Mouse (Mus musculus): ENCODE data around the gene Fam162a. TPM values are rescaled to one million over a fixed set of nuclear protein-coding genes. Genes with fewer than 3 reads are reported as not detected.
"Not testable (repeated sequence)": the region's sequence is repeated elsewhere in the genome, so short reads cannot be mapped to it uniquely, and the experiment has no call there.

Fam162a gene
- polyA plus RNA-seq, 1 experiment: 41.3 TPM

DNA sequence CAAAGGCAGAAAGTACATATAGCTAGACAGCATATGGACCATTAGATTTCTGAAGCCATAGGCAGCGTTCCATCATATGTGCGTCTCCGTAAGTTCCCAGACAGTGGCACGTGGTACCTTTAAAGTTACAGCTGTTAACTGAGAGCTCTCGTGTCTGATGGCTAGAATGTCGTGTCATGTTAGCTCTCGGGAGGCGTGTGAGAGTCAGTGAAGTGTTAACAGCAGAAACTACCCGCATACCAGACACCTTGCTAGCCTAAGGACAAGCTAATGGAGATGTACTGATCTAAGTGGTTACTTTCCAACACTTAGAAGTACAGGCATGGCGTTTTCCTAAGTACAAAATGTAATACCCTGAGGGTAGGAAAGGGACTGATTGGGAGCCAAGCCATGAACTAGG lies 28.3 kb downstream of the Fam162a start:
- peaks cover 3% of the 10 kb centered on the region; the same call in 1 of the 2 replicates for H3K4me1 ChIP-seq (ENCODE audit: control insufficient read depth, insufficient read depth, low read length)
- TF ChIP-seq POLR2A (IDR thresholded peaks at IDR 0.05; ENCODE audit: borderline replicate concordance, extremely low read depth, low read depth, low read length): no peak
- TF ChIP-seq CTCF (IDR thresholded peaks at IDR 0.05; ENCODE audit: insufficient read depth, low read length): no peak
- no peak overlapping the region for H3K4me3 ChIP-seq (replicated peaks; ENCODE audit: extremely low read depth, low read depth, low read length)
- WGBS: 87% methylated on average over 10 of the region's 10 CpGs
- DNase-seq: no peak

DNA sequence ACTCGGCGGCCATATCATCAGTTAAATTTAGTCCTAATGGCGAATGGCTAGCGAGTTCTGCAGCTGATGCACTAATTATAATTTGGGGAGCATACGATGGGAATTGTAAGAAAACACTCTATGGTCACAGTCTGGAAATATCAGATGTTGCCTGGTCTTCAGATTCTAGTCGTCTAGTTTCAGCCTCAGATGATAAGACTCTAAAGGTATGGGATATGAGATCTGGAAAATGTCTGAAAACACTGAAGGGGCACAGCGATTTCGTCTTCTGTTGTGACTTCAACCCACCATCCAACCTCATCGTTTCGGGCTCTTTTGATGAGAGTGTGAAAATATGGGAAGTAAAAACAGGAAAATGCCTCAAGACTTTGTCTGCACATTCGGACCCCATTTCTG lies 29.8 kb downstream of the Fam162a start:
- peak overlapping the region; percentile 83 for H3K4me3 ChIP-seq (replicated peaks; ENCODE audit: extremely low read depth, low read depth, low read length)
- TF ChIP-seq CTCF (IDR thresholded peaks at IDR 0.05; ENCODE audit: insufficient read depth, low read length) (no peak), POLR2A (IDR thresholded peaks at IDR 0.05; ENCODE audit: borderline replicate concordance, extremely low read depth, low read depth, low read length) (no peak)
- H3K4me1 ChIP-seq (ENCODE audit: control insufficient read depth, insufficient read depth, low read length): peaks cover 3% of the 10 kb centered on the region; the same call in 1 of the 2 replicates
- DNase-seq: no peak
- 21% methylated on average over 11 of the region's 11 CpGs for WGBS

DNA sequence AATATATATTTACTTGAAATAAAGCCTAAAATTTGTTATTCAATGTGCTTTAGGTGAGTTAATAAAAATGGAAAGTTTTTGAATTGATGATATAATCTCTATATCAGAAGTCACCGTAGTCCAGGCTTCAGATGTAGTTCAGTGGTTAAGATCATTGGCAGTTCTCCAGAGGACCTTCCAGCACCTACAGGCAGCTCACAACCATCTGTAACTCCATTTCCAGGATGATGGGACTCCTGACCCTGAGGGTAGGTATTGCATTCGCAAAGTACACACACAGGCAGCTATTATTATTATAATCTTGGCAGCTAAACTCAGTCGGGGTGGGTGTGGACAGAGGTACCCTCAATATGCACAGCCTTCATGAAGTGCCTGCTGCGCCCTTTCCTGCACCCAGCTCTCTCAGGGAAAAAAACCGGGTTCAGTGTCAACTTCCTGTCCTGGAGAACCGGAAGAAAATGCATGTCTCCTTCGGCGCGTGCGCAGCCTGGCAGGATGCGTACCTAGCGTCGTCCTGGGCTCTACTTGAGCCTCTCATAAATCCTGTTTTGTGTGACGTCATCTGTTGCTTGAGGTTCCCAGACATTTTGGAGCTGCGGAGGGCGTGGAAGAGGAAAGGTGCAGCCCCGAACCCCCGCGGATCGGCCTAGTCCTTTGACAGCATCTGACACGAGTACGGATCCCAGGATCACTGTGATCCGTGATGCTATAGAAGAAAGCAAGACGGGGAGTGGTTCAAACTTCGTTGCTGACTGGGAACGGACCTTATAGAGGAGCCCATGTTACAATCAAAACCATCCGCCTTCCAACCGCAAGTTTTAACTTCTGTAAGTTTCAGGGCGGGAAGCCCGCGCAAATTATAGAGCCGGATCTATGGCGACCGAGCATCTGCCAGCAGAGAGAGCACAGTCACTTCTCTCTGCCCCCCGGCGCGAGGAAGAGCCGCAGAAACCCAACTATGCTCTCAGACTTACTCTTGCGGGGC lies 30.5 kb downstream of the Fam162a start, which contains the start of gene Wdr5b:
TSS of gene Wdr5b (plus strand) at position 551 of the 985 bp plus-strand sequence.
- H3K4me3 ChIP-seq (replicated peaks; ENCODE audit: extremely low read depth, low read depth, low read length): peak within 1 kb of the TSS; percentile 83
- TF ChIP-seq CTCF (IDR thresholded peaks at IDR 0.05; ENCODE audit: insufficient read depth, low read length): no peak
- peak; percentile 81; the same call in 1 of the 2 replicates for TF ChIP-seq POLR2A (IDR thresholded peaks at IDR 0.05; ENCODE audit: borderline replicate concordance, extremely low read depth, low read depth, low read length)
- 3% methylated on average over 39 of the region's 39 CpGs for WGBS
- DNase-seq: peak; percentile 82
- H3K4me1 ChIP-seq (ENCODE audit: control insufficient read depth, insufficient read depth, low read length): peaks cover 3% of the 10 kb centered on the region; the same call in 1 of the 2 replicates

DNA sequence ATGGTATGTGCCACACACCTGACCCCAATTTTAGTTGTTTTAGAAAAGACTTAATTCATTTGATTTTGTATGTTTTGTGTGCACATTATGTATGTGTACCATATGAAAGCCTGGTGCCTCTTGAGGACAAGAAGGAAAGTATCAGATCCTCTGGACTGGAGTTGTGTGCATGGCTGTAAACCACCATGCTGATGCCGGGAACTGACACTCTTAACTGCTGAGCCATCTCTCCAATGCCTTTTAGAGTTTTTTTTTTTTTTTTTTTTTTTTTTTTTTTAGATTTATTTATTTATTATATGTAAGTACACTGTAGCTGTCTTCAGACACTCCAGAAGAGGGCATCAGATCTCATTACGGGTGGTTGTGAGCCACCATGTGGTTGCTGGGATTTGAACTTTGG lies 43.3 kb downstream of the Fam162a start:
- not testable (repeated sequence) for H3K4me3 ChIP-seq (replicated peaks; ENCODE audit: extremely low read depth, low read depth, low read length); DNase-seq; H3K4me1 ChIP-seq (ENCODE audit: control insufficient read depth, insufficient read depth, low read length)
- 72% methylated on average over 2 of the region's 2 CpGs for WGBS

DNA sequence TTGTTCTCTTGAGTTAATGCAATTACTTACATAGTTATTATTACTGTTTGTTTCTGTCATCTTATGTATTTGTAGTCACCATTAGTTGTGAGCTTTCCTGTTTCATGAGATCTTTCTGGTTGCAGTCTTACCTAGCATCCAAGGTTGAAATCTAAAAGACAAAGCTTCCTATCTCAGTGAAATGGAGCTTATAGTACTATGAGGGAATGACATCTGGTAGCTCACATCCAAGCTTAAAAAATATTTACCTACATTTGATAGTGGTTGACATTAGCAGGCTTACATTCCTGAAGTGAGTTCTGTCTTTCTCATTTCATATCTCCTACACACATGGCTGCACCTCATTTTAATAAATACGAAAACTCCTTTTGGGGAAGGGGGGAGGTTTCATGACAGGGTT lies 55.1 kb downstream of the Fam162a start:
- 100% methylated on average over 1 of the region's 1 CpGs for WGBS
- no peak for DNase-seq
- Histone ChIP-seq H3K4me3 (replicated peaks; ENCODE audit: extremely low read depth, low read depth, low read length) (no peak overlapping the region), H3K4me1 (ENCODE audit: control insufficient read depth, insufficient read depth, low read length) (no peaks in the 10 kb centered on the region)
- no peak for TF ChIP-seq POLR2A (IDR thresholded peaks at IDR 0.05; ENCODE audit: borderline replicate concordance, extremely low read depth, low read depth, low read length)
- TF ChIP-seq CTCF (IDR thresholded peaks at IDR 0.05; ENCODE audit: insufficient read depth, low read length): no peak

DNA sequence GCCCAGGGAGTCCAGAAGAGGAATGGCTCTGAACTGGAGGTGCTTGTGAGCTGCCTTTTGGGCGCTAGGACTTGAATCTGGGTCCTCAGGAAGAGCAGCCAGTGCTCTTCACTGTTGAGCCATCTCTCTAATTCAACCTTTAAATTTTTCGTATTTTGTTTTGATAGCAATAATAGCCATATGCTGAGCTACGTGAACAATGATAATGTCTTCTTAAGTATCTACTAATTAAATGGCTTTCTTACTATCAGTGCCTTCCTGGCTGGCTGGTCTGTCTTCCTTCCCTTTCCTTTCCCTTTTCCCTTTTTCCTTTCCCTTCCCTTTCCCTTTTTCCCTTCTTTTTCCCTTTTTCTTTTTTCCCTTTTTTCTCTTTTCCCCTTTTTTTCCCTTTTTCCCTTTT lies 63.0 kb downstream of the Fam162a start:
- no peak for DNase-seq
- H3K4me3 ChIP-seq (replicated peaks; ENCODE audit: extremely low read depth, low read depth, low read length): no peak overlapping the region
- WGBS: 93% methylated on average over 3 of the region's 3 CpGs
- H3K4me1 ChIP-seq (ENCODE audit: control insufficient read depth, insufficient read depth, low read length): no peaks in the 10 kb centered on the region
- no peak for TF ChIP-seq CTCF (IDR thresholded peaks at IDR 0.05; ENCODE audit: insufficient read depth, low read length)
- no peak for TF ChIP-seq POLR2A (IDR thresholded peaks at IDR 0.05; ENCODE audit: borderline replicate concordance, extremely low read depth, low read depth, low read length)

DNA sequence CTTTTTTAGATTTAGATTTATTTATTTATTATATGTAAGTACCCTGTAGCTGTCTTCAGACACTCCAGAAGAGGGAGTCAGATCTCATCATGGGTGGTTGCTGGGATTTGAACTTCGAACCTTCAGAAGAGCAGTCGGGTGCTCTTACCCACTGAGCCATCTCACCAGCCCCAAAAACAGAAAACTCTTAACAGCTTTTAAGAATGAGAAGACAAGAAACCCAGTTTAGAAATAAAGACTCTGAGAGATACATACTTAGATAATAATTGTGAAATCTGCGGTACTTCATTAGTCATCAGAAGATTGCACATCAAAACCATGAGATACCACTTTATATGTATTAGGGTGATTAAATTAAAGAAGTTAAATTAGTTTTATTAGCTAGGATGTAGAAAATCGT lies 72.5 kb downstream of the Fam162a start:
- H3K4me1 ChIP-seq (ENCODE audit: control insufficient read depth, insufficient read depth, low read length); DNase-seq; H3K4me3 ChIP-seq (replicated peaks; ENCODE audit: extremely low read depth, low read depth, low read length): not testable (repeated sequence)
- 91% methylated on average over 4 of the region's 4 CpGs for WGBS

Other genes starting within 250 kb of the Fam162a start
- 7.5 and 10.0 TPM in 2 replicates for gene Parp14, start 200.1 kb downstream of the Fam162a start, polyA plus RNA-seq (2012; rRNA removed)
- 5.9 and 8.2 TPM in 2 replicates for gene Parp9, start 133.1 kb downstream of the Fam162a start, polyA plus RNA-seq (2012; rRNA removed)
- 5.9 and 7.8 TPM in 2 replicates for gene Dtx3l, start 132.4 kb downstream of the Fam162a start, polyA plus RNA-seq (2012; rRNA removed)
- 4.2 and 7.4 TPM in 2 replicates for gene Kpna1, start 92.8 kb downstream of the Fam162a start, polyA plus RNA-seq (2012; rRNA removed)
- gene Wdr5b, start 30.4 kb downstream of the Fam162a start, polyA plus RNA-seq (2012; rRNA removed): 1.2 and 2.5 TPM in 2 replicates
- gene Ccdc58, start 91 bp upstream of the Fam162a start, polyA plus RNA-seq (2012; rRNA removed): 3.6 and 6.8 TPM in 2 replicates
- 1.5 TPM in 1 of 2 replicates, not detected in the other for gene Csta1, start 59.6 kb upstream of the Fam162a start, polyA plus RNA-seq (2012; rRNA removed)
- gene Stfa2l1, start 85.2 kb upstream of the Fam162a start, polyA plus RNA-seq (2012; rRNA removed): 0.45 TPM in 1 of 2 replicates, not detected in the other
- not detected in 2 replicates for gene Gm5483, start 112.6 kb upstream of the Fam162a start, polyA plus RNA-seq (2012; rRNA removed)
- gene Gm5416, start 138.8 kb upstream of the Fam162a start, polyA plus RNA-seq (2012; rRNA removed): not detected in 2 replicates
- gene 2010005H15Rik, start 149.9 kb upstream of the Fam162a start, polyA plus RNA-seq (2012; rRNA removed): 0.86 TPM in 1 of 2 replicates, not detected in the other
- not detected in 2 replicates for gene Stfa1, start 205.4 kb upstream of the Fam162a start, polyA plus RNA-seq (2012; rRNA removed)